Mouse (Mus musculus): ENCODE measurements around the gene Slc43a1.
"Not testable (repeated sequence)": the region's sequence is repeated elsewhere in the genome, so short reads cannot be mapped to it uniquely, and the experiment has no call there.

DNA sequence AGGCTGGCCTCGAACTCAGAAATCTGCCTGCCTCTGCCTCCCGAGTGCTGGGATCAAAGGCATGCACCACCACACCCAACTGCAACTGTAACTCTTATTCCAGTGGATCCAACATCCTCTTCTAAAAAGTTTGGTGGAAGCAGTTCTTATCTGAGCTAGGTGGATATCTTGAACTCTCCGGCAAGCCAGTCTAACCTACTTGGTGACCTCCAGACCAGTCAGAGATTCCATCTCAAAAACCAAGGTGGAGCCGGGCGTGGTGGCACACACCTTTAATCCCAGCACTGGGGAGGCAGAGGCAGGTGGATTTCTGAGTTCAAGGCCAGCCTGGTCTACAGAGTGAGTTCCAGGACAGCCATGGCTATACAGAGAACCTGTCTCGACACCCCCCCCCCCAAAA, 58.0 kb downstream of the Slc43a1 start:
- TF ChIP-seq CTCF, EP300 (IDR thresholded peaks at IDR 0.05; ENCODE audit: low read depth): not testable (repeated sequence)

Data from heart, postnatal 0 days (tissue).